Mouse (Mus musculus): ENCODE results near the gene Pld4. TPM values are rescaled to one million over a fixed set of nuclear protein-coding genes. Genes with fewer than 3 reads are reported as not detected.

Pld4 gene
- polyA plus RNA-seq, 1 experiment from 2014 or later, result 4.2 TPM

DNA sequence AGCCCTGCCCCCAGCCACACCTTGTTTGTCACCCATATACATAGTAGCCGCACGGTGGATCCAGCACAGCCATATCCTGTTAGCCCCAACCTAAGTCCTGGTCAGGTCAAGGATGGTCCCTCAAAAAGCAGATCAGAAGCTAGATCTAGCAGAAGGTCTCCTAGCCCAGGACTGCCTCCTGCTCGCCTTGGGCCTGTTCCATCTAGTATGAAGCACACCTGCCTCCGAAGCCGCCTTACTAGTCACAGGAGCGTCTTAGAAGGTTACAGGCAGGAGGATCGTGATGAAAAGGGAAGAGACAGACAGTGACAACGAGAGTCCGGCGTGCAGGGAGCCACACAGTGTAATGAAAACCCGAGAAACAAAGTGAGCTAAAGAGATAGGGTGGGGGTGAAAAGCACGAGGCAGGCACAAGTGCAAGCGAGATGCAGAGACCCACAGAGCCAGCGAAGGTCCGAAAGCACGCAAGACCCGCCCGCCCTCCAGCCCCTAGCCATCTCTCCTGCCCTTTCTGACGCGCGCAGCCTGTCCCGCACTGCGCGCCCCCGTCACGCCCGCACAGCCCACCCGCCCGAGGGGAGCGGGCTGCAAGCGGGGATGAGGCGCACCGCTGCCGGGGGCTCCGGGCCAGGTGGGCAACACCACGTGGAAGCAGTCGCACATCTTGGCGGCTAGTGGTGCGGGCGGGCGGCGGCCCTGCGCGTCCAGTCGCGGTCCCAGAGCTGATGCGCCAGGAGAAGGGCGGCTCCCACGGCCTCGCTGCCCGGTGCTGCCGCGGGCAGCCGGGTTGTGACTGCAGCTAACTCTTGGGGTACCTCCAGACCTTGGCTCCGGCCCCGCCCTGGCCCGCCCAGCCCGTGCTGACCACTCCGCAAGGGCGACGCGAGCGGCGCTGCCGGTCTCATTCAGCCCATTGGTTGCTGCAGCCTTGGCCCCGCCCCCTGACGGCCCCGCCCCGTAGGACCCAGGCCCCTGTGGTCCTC is 41.7 kb downstream of the Pld4 start, which contains the start of gene Ahnak2:
Gene Ahnak2 (minus strand): TSS at position 794 of the 983 bp plus-strand sequence.
- Histone ChIP-seq H3K4me1 (replicated peaks) (peaks cover 35% of the 10 kb centered on the region), H3K36me3 (no peaks in the 10 kb centered on the region), H3K27ac (ENCODE audit: poor library complexity, severe bottlenecking) (no peak within 1 kb of the TSS), H3K4me3 (peak within 1 kb of the TSS; percentile 58), H3K9ac (peak within 1 kb of the TSS; percentile 70), H3K9me3 (replicated peaks) (no peaks in the 10 kb centered on the region), H3K27me3 (replicated peaks) (peaks cover 69% of the 10 kb centered on the region), H3K4me2 (peak within 1 kb of the TSS; percentile 100)
- 4% methylated on average over 67 of the region's 69 CpGs for WGBS
- peak; percentile 26; the same call in 1 of the 2 replicates for ATAC-seq (ENCODE audit: insufficient number of reproducible peaks, low FRiP score)

DNA sequence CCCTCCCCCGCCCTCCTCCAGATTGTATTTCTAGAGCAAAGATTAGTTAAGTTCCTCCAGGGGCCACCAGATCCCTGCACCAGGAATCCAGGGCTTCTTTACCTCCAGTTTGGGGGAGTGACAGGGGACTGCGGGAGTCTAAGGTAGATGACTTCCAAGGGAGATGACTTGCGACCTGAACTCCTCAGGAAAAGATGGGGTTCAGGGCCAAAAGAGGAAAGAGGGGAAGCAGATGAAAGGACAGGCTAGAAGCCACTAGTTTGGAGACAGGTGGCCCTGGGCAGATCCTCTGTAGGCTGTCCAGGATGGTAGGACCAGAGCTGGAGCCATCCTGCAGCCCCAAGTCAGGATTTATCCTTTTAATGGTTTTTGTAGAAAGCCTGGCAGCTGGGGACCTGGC is 42.5 kb downstream of the Pld4 start:
- H3K9ac ChIP-seq, result no peak overlapping the region
- WGBS, result 25% methylated on average over 3 of the region's 3 CpGs
- H3K27me3 ChIP-seq (replicated peaks), result peaks cover 62% of the 10 kb centered on the region
- no peak overlapping the region for H3K4me3 ChIP-seq
- H3K9me3 ChIP-seq (replicated peaks), result no peaks in the 10 kb centered on the region
- ATAC-seq (ENCODE audit: insufficient number of reproducible peaks, low FRiP score), result no peak
- no peaks in the 10 kb centered on the region for H3K36me3 ChIP-seq
- peaks cover 27% of the 10 kb centered on the region for H3K4me1 ChIP-seq (replicated peaks)
- no peak overlapping the region for H3K27ac ChIP-seq (ENCODE audit: poor library complexity, severe bottlenecking)
- peak overlapping the region; percentile 100 for H3K4me2 ChIP-seq

DNA sequence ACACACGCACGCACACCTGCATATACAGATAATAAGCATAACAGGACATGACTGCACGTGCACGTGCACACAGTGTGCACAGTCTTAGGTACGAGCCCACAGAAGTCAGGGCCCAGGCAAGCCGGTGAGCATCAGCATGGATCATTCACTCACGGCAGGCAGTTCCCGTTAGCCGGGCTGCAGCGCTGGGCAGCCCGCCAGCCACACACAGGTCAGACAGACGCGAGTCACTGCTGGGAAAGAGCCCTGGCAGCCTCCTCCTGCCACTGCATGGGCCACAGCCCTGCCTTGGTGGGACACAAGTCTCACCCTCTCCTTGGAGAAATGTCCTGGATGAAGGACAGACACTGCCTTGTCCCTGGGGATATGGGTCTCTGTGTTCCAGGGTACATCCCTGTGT is 43.6 kb downstream of the Pld4 start:
- Histone ChIP-seq H3K4me2 (no peak overlapping the region), H3K36me3 (no peaks in the 10 kb centered on the region), H3K27ac (ENCODE audit: poor library complexity, severe bottlenecking) (no peak overlapping the region), H3K4me1 (replicated peaks) (peaks cover 28% of the 10 kb centered on the region), H3K27me3 (replicated peaks) (peaks cover 56% of the 10 kb centered on the region), H3K4me3 (no peak overlapping the region), H3K9ac (no peak overlapping the region), H3K9me3 (replicated peaks) (no peaks in the 10 kb centered on the region)
- no peak for ATAC-seq (ENCODE audit: insufficient number of reproducible peaks, low FRiP score)
- 42% methylated on average over 13 of the region's 13 CpGs for WGBS

DNA sequence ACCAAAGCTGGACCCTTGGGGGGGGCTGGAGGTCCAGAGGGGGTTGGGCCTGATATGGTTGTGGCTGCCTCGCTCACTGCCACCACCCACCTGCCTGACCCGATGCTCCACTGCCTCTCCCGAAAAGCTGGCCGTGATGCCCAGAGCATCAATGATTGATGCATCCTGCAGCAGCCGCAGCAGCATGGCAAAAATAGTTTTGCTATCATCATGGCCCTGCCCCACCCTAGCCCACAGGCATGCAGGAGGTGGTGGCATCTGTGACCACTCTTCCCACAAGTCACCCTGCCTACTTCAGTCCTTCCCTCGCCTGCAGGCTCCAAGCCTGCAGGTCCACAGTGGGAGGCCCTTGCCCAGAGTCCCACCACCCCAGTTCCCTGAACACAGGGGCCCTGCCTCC is 45.6 kb downstream of the Pld4 start:
- Histone ChIP-seq H3K9me3 (replicated peaks) (no peaks in the 10 kb centered on the region), H3K4me3 (no peak overlapping the region), H3K36me3 (no peaks in the 10 kb centered on the region), H3K27ac (ENCODE audit: poor library complexity, severe bottlenecking) (no peak overlapping the region), H3K4me1 (replicated peaks) (peaks cover 43% of the 10 kb centered on the region), H3K27me3 (replicated peaks) (peaks cover 41% of the 10 kb centered on the region), H3K9ac (no peak overlapping the region), H3K4me2 (no peak overlapping the region)
- ATAC-seq (ENCODE audit: insufficient number of reproducible peaks, low FRiP score), result no peak
- WGBS, result 65% methylated on average over 6 of the region's 6 CpGs

DNA sequence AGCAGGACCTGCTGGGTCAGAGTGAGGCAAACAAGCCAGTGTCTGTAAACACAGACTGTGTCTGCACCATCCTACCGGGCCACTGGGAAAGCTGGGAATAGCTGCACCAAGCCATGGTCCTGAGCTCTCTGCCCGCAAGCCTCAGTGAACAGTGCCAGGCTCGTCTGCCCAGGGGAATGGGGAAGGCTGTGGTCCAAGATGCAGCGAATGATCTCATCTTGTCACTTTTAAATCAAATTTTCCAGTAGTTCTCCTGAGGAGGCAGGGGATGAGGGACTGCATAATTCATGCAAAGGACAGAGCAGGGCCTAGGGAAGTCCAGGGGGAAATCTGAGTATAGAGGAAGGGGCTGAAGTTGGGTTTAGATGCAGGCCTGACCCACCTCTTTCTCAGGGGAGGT is 47.3 kb downstream of the Pld4 start:
- peaks cover 27% of the 10 kb centered on the region for H3K27me3 ChIP-seq (replicated peaks)
- H3K4me2 ChIP-seq, result no peak overlapping the region
- 82% methylated on average over 4 of the region's 4 CpGs for WGBS
- no peak for ATAC-seq (ENCODE audit: insufficient number of reproducible peaks, low FRiP score)
- no peaks in the 10 kb centered on the region for H3K36me3 ChIP-seq
- H3K4me3 ChIP-seq, result no peak overlapping the region
- peaks cover 45% of the 10 kb centered on the region for H3K4me1 ChIP-seq (replicated peaks)
- no peak overlapping the region for H3K9ac ChIP-seq
- H3K27ac ChIP-seq (ENCODE audit: poor library complexity, severe bottlenecking), result no peak overlapping the region
- no peaks in the 10 kb centered on the region for H3K9me3 ChIP-seq (replicated peaks)

DNA sequence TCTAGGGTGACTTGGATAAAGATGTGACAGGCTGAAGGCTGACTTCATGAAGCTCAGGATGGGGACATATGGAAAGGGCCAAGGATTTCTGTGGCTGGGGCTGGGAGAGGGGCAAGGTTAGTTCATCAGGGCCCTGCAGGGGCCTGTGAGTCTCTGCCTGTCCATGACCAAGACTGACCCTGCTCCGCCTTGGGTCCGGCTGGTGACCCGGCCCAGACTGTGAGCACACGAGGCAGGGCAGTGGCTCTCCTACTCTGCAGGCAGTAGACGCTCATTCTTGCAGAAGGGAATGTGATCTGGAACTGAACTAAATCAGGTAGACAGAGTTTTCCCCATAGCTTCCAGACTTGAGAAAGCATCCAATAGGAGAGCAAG is 47.7 kb downstream of the Pld4 start:
- Histone ChIP-seq H3K4me2 (peak overlapping the region; percentile 94), H3K9me3 (replicated peaks) (no peaks in the 10 kb centered on the region), H3K4me3 (peak overlapping the region; percentile 73), H3K9ac (peak overlapping the region; percentile 74), H3K27ac (ENCODE audit: poor library complexity, severe bottlenecking) (no peak overlapping the region), H3K36me3 (no peaks in the 10 kb centered on the region), H3K4me1 (replicated peaks) (peaks cover 44% of the 10 kb centered on the region), H3K27me3 (replicated peaks) (peaks cover 23% of the 10 kb centered on the region)
- no peak for ATAC-seq (ENCODE audit: insufficient number of reproducible peaks, low FRiP score)
- WGBS, result 70% methylated on average over 5 of the region's 5 CpGs

DNA sequence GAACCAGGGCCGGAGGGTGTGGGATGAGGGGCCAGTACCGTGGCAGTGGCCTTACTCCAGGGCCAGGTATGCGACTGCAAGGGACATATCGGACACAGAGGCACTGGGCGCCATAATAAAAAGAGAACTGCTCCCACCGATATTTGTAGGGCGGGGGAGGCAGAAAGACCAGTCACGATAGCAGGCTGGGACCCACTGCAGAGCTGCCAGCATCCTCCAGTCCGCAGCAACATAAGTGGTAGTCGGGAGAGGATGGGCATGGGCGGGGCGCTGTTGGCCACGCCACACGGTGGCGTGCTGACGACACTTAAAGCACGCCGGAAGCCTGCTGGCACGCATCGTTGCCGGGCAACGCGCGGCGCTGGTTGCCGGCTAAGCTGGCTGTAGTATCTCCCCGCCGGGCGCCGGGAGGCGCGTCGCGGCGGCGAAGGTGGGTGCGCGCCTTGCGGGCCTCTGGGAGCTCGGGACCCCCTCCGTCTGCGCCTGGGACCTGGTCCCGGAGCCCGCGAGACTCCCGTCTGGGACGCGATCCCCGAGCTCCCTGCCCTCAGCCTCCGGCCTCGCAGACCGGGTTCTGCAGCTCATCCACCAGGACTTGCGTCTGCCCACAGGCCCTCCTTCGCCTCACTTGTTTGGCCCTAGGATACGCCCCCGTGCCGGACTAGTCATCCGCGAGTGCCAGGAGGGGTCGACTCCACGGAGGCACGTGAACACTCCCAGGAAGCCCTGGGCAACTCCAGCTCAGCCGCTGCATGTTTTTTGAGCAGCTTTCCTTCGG is 48.3 kb downstream of the Pld4 start, which contains the start of gene Clba1:
Gene Clba1 (plus strand): TSS at position 351 of the 778 bp plus-strand sequence.
- ATAC-seq (ENCODE audit: insufficient number of reproducible peaks, low FRiP score), result peak; percentile 90
- Histone ChIP-seq H3K4me2 (peak within 1 kb of the TSS; percentile 94), H3K27me3 (replicated peaks) (peaks cover 17% of the 10 kb centered on the region), H3K4me1 (replicated peaks) (peaks cover 42% of the 10 kb centered on the region), H3K36me3 (peaks cover under 1% of the 10 kb centered on the region; the same call in 1 of the 2 replicates), H3K4me3 (peak within 1 kb of the TSS; percentile 73), H3K9ac (peak within 1 kb of the TSS; percentile 74), H3K27ac (ENCODE audit: poor library complexity, severe bottlenecking) (peak within 1 kb of the TSS; percentile 28; the same call in 1 of the 2 replicates), H3K9me3 (replicated peaks) (no peaks in the 10 kb centered on the region)
- 1% methylated on average over 64 of the region's 64 CpGs for WGBS

DNA sequence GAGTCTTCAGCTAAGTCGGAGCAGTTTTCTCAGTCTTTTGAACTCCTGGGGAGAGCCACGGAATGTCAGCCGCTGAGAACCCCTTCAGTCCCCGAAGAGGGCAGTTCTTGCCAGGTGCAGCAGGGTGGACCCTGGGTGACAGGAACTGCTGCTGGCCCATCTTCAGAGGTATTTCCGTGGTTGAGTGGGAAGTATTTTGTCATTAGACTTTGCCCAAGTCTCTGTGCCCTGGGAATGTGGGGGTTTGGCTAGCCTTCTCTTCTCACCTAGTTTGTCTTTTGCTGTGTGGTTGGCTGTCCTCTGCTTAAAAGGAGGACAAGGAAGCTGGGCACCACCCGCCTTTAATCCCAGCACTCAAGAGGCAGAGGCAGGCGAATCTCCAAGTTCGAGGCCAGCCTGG is 49.2 kb downstream of the Pld4 start:
- peak overlapping the region; percentile 74 for H3K9ac ChIP-seq
- WGBS, result 18% methylated on average over 8 of the region's 8 CpGs
- no peak for ATAC-seq (ENCODE audit: insufficient number of reproducible peaks, low FRiP score)
- peaks cover 16% of the 10 kb centered on the region for H3K27me3 ChIP-seq (replicated peaks)
- H3K4me3 ChIP-seq, result peak overlapping the region; percentile 73
- H3K4me2 ChIP-seq, result peak overlapping the region; percentile 94
- 0 out of 2 replicates have a peak overlapping the region, but pooled peaks have one; percentile 28 for H3K27ac ChIP-seq (ENCODE audit: poor library complexity, severe bottlenecking)
- H3K36me3 ChIP-seq, result peaks cover 9% of the 10 kb centered on the region
- H3K4me1 ChIP-seq (replicated peaks), result peaks cover 40% of the 10 kb centered on the region
- no peaks in the 10 kb centered on the region for H3K9me3 ChIP-seq (replicated peaks)

DNA sequence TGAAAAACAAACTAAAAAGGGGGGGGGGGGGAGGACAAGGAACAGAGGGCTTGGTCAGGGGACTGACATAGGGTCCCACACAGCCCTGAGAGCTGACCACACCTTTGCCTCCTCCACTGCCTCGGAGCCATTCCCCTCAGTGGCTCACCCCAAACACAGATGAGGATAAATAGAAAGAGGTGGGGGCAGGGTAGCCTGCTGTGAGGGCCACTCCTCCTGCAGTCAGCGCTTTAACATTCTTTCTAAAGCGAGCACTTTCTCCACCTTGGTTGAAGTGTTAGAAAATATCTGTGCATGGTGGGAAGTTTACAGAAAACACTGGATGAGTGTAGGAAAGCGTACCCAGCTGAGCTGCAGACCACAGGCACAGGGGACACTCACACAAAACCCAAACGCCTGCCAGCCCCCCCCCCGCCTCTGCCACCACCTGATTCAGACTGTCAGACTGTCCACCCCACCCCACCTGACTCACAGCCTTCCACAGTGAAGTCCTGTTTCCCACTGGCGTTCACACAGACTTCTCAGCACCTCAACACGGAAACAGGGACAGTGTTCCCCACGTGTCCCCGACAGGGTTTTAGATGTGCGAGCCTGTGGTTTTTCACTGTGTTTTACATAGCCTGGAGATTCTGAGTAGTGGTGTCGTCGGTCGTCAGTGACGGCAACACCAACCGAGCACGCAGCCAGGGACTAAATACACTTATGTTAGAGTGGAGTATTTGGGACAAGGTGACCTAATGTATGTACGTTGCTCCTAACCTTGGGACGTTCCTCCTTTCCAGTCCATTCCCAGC is 49.8 kb downstream of the Pld4 start:
- peaks cover 15% of the 10 kb centered on the region for H3K36me3 ChIP-seq
- 52% methylated on average over 18 of the region's 19 CpGs for WGBS
- peaks cover 12% of the 10 kb centered on the region for H3K27me3 ChIP-seq (replicated peaks)
- peak overlapping the region; percentile 74 for H3K9ac ChIP-seq
- ATAC-seq (ENCODE audit: insufficient number of reproducible peaks, low FRiP score), result no peak
- H3K4me2 ChIP-seq, result peak overlapping the region; percentile 94
- peaks cover 40% of the 10 kb centered on the region for H3K4me1 ChIP-seq (replicated peaks)
- peak overlapping the region; percentile 73 for H3K4me3 ChIP-seq
- H3K27ac ChIP-seq (ENCODE audit: poor library complexity, severe bottlenecking), result no peak overlapping the region
- no peaks in the 10 kb centered on the region for H3K9me3 ChIP-seq (replicated peaks)

DNA sequence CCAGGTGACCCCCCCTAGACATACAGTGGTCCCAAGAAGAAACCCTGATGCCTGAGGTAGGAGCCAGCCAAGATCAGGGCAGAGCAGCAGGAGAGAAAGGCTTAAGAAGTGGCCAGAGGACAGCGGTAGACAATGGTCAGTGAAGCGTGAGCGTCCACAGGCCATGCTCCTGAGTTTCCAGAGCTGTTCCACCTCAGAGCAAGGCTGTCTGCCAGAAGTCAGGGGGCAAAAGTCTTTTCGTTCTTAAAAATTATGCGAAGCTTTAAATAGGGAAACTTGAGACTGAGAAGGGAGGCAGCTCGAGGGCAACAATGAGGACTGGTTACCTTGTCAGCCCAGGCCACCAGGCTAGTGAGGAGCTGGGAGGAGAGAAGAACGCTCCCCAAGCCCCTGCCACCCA is 52.9 kb downstream of the Pld4 start:
- Histone ChIP-seq H3K4me3 (no peak overlapping the region), H3K27me3 (replicated peaks) (no peaks in the 10 kb centered on the region), H3K9ac (no peak overlapping the region), H3K36me3 (peaks cover 41% of the 10 kb centered on the region), H3K4me2 (no peak overlapping the region), H3K27ac (ENCODE audit: poor library complexity, severe bottlenecking) (no peak overlapping the region), H3K4me1 (replicated peaks) (peaks cover 43% of the 10 kb centered on the region), H3K9me3 (replicated peaks) (no peaks in the 10 kb centered on the region)
- WGBS, result 89% methylated on average over 7 of the region's 7 CpGs
- ATAC-seq (ENCODE audit: insufficient number of reproducible peaks, low FRiP score), result no peak

All from heart, embryonic 12.5 days (tissue).